Mouse (Mus musculus) ZHBTc4 (cell line): ENCODE measurements at regions not wholly inside any gene's neighbourhood (a gene's known extent, or its start where the extent isn't known, plus 50 kb on each side); places are given as distances from the start of the nearest gene placed in this dataset.

Experiments
- DNase-seq: peaks from one replicate; pipeline ENCODE4 v3.0.0-alpha.2; 2011; ENCODE audit warnings: low read depth, low spot score

GRCm38 (mm10) chr16:65916831-65917230 is 101.8 kb downstream of the Vgll3 start:
- no peak for DNase-seq

GRCm38 (mm10) chr16:65925986-65926385 is 110.9 kb downstream of the Vgll3 start:
- no peak for DNase-seq

GRCm38 (mm10) chr16:65963829-65964228 is 148.8 kb downstream of the Vgll3 start:
- no peak for DNase-seq

GRCm38 (mm10) chr16:65964260-65964659 is 149.2 kb downstream of the Vgll3 start:
- DNase-seq, result peak; percentile 63

- no peak for DNase-seq
Measured at GRCm38 (mm10) chr16:65977075-65977474, 162.0 kb downstream of the Vgll3 start.

- no peak for DNase-seq
Measured at GRCm38 (mm10) chr16:65987186-65987585, 172.1 kb downstream of the Vgll3 start.

- no peak for DNase-seq
Measured at GRCm38 (mm10) chr16:65999343-65999742, 184.3 kb downstream of the Vgll3 start.

GRCm38 (mm10) chr16:66000728-66001273 is 185.7 kb downstream of the Vgll3 start:
- no peak for DNase-seq

- no peak for DNase-seq
Measured at GRCm38 (mm10) chr16:66004689-66005088, 189.6 kb downstream of the Vgll3 start.

- peak; percentile 53 for DNase-seq
Measured at GRCm38 (mm10) chr16:66005954-66006580, 191.0 kb downstream of the Vgll3 start.

- peak; percentile 45 for DNase-seq
Measured at GRCm38 (mm10) chr16:66013608-66014007, 198.6 kb downstream of the Vgll3 start.

- no peak for DNase-seq
Measured at GRCm38 (mm10) chr16:66014861-66015602, 200.0 kb downstream of the Vgll3 start.

- no peak for DNase-seq
Measured at GRCm38 (mm10) chr16:66017040-66017439, 202.0 kb downstream of the Vgll3 start.

GRCm38 (mm10) chr16:66023397-66023796 is 208.3 kb downstream of the Vgll3 start:
- no peak for DNase-seq
